Mouse (Mus musculus) C2C12 (cell line): ENCODE results near the gene Triap1.

Experiments used
- CEBPB ChIP-seq: IDR thresholded peaks from one replicate; pipeline ENCODE4 v1.6.1; 2011; ENCODE audit warnings: low read depth, mild to moderate bottlenecking, control low read depth, moderate library complexity
- CTCF ChIP-seq: IDR thresholded peaks from one replicate; pipeline ENCODE4 v1.5.1; 2011; ENCODE audit not compliant: control insufficient read depth, insufficient read depth, insufficient read length
- MAX ChIP-seq: IDR thresholded peaks from one replicate; pipeline ENCODE4 v1.6.1; 2011; ENCODE audit warnings: mild to moderate bottlenecking, control low read depth
- MYOD1 ChIP-seq: IDR thresholded peaks from one replicate; pipeline ENCODE4 v1.6.1; 2011; ENCODE audit warnings: low read depth; ENCODE audit not compliant: control insufficient read depth, insufficient read length
- MYOG ChIP-seq: IDR thresholded peaks from one replicate; pipeline ENCODE4 v1.6.1; 2011; ENCODE audit not compliant: control insufficient read depth, insufficient read length; ENCODE audit errors: extremely low read depth
- USF1 ChIP-seq: IDR thresholded peaks from one replicate; pipeline ENCODE4 v1.6.1; 2011; ENCODE audit warnings: low read depth, mild to moderate bottlenecking, control low read depth, moderate library complexity

- no peak for TF ChIP-seq CTCF
- no peak for TF ChIP-seq MYOG
- TF ChIP-seq MAX = no peak
- TF ChIP-seq CEBPB = no peak
- no peak for TF ChIP-seq USF1
- TF ChIP-seq MYOD1 = no peak
These were observed 27.4 kb upstream of the Triap1 start for GRCm38 (mm10) chr5:115313668-115313943.
